In the genomic region with DNA sequence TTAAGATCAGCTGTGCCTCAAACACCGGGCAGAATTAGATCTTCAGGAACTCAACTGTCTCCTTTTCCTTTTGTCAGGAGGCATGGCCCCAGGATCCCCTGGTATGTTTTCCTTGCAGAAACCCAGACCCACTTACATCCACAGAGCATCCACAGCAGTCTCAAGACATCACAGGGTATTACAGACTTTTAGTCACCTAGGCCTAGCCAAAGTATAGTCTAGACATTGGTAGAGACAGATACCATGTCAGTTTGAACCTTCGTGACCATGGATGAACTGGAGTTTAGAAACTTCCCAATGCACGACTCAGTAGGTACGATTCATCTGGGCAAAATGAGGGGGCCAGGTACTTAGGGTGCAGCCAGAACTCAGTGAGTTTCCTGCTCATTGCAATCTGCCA, we compare ENCODE assay signal across 1 mouse cellular context.
TF ChIP-seq lines count a peak whose summit lies in the region.

No protein-coding gene starts in this region.

TF ChIP-seq in CH12.LX, 34 proteins besides CTCF, POLR2A, EP300 and RAD21 (continued from another document):
- TF ChIP-seq SMC3 (IDR thresholded peaks at IDR 0.05; ENCODE audit: low read depth, low read length) (no peak), NRF1 (IDR thresholded peaks at IDR 0.05; ENCODE audit: low read depth, low read length) (no peak), MXI1 (IDR thresholded peaks at IDR 0.05; ENCODE audit: low read depth, low read length) (no peak), MEF2A (IDR thresholded peaks at IDR 0.05; ENCODE audit: borderline replicate concordance, low read depth, low read length) (no peak), RCOR1 (conservative IDR thresholded peaks at IDR 0.05; ENCODE audit: low read depth, low read length) (no peak), UBTF (IDR thresholded peaks at IDR 0.05; ENCODE audit: low read depth, low read length) (no peak)
